Mouse (Mus musculus) MEL (cell line): ENCODE measurements around the gene Fam173a.
A peak's percentile ranks its signal among the peaks of the same experiment; 100 is the strongest.

Experiments
- BHLHE40 ChIP-seq: IDR thresholded peaks from 2 replicates; pipeline ENCODE4 v1.6.1; 2012; ENCODE audit warnings: low read depth, mild to moderate bottlenecking, inconsistent platforms, low read length, improper control_type of control experiment, borderline replicate concordance
- CTCF ChIP-seq, 3 experiments: IDR thresholded peaks in 2 of 3; conservative IDR thresholded peaks in 1 of 3; 2 replicates each; pipeline ENCODE4 v1.5.1; 2011 to 2012; ENCODE audit warnings: low read length in 3 of 3, low read depth in 2 of 3, mild to moderate bottlenecking in 2 of 3, improper control_type of control experiment in 1 of 3, inconsistent platforms in 1 of 3, mixed read lengths in 1 of 3, moderate library complexity in 1 of 3; ENCODE audit not compliant: control insufficient read depth in 1 of 3, insufficient read depth in 1 of 3, poor library complexity in 1 of 3, severe bottlenecking in 1 of 3
- EP300 ChIP-seq, 2 experiments: IDR thresholded peaks; 2 replicates each; pipeline ENCODE4 v1.6.1; 2011; ENCODE audit warnings: improper control_type of control experiment in 2 of 2, low read length in 2 of 2, low read depth in 1 of 2, mild to moderate bottlenecking in 1 of 2
- GATA1 ChIP-seq: IDR thresholded peaks from 2 replicates; pipeline ENCODE4 v1.6.1; 2011; ENCODE audit warnings: low read depth, low read length, improper control_type of control experiment
- HCFC1 ChIP-seq: IDR thresholded peaks from 2 replicates; pipeline ENCODE4 v1.6.1; 2012; ENCODE audit warnings: low read depth, mild to moderate bottlenecking, inconsistent platforms, low read length, improper control_type of control experiment, moderate library complexity
- POLR2A ChIP-seq, 2 experiments: IDR thresholded peaks; 2 replicates each; pipeline ENCODE4 v1.6.1; 2011 to 2012; ENCODE audit warnings: low read length in 2 of 2, mild to moderate bottlenecking in 2 of 2, control low read depth in 1 of 2, improper control_type of control experiment in 1 of 2, low read depth in 1 of 2, moderate library complexity in 1 of 2; ENCODE audit not compliant: control insufficient read depth in 1 of 2, insufficient read depth in 1 of 2, poor library complexity in 1 of 2
- SMC3 ChIP-seq: IDR thresholded peaks from 2 replicates; pipeline ENCODE4 v1.6.1; 2011; ENCODE audit warnings: low read depth, low read length, improper control_type of control experiment
- USF1 ChIP-seq: IDR thresholded peaks from 2 replicates; pipeline ENCODE4 v1.6.1; 2014; ENCODE audit warnings: low read depth, mild to moderate bottlenecking, inconsistent platforms, low read length, improper control_type of control experiment, moderate library complexity
- ZKSCAN1 ChIP-seq: IDR thresholded peaks from 2 replicates; pipeline ENCODE4 v1.6.1; 2012; ENCODE audit warnings: low read depth, mild to moderate bottlenecking, inconsistent platforms, low read length, improper control_type of control experiment, moderate library complexity

GRCm38 (mm10) chr17:25817662-25818061 is 25.0 kb upstream of the Fam173a start:
- TF ChIP-seq ZKSCAN1: no peak
- no peak for TF ChIP-seq BHLHE40
- TF ChIP-seq USF1: 0 out of 2 replicates have a peak, but pooled peaks have one; percentile 27
- TF ChIP-seq CTCF (IDR thresholded peaks at IDR 0.05 in 2 of 3, conservative IDR thresholded peaks at IDR 0.05 in 1 of 3; ENCODE audit: control insufficient read depth in 1 of 3, insufficient read depth in 1 of 3, low read depth in 2 of 3, low read length in 3 of 3, poor library complexity in 1 of 3, severe bottlenecking in 1 of 3): no peak
- no peak for TF ChIP-seq POLR2A (IDR thresholded peaks at IDR 0.05; ENCODE audit: control insufficient read depth in 1 of 2, insufficient read depth in 1 of 2, low read depth in 1 of 2, low read length in 2 of 2, poor library complexity in 1 of 2)
- TF ChIP-seq EP300 (IDR thresholded peaks at IDR 0.05; ENCODE audit: low read depth in 1 of 2, low read length in 2 of 2): no peak
- no peak for TF ChIP-seq SMC3
- TF ChIP-seq HCFC1: no peak
- no peak for TF ChIP-seq GATA1
